Mouse (Mus musculus) kidney, postnatal 36 days (tissue): ENCODE data around the gene Spock1.

ENCODE experiments used
- DNase-seq, 2 experiments: peaks; one replicate each; pipeline ENCODE4 v3.0.0; 2021 to 2022; ENCODE audit warnings: mixed read lengths in 2 of 2

Spock1 gene

GRCm38 (mm10) chr13:57858491-57858890 lies 49.6 kb downstream of the Spock1 start:
- DNase-seq: no peak

DNA sequence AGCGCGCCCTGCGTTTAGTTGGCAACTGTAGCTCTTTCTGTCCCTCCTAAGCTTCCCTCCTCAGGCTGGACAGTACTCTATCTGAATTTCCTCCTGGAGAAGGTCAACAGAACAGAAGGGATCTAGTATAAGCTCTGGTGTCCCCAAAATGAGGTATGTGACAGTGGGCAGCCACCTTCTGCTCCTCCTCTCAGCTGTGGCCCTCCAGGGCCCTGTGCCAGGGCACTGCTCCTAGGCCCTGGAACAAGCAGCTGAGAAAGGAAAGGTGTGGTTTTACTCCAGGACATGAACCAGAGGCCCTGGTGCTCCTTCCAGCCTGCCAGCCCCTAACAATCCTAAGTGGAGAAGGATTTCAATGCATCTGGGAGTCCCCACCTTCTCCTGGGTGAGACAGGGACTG lies 51.1 kb downstream of the Spock1 start:
- no peak for DNase-seq

- no peak for DNase-seq
These were observed 51.8 kb downstream of the Spock1 start for GRCm38 (mm10) chr13:57856311-57856853.

DNA sequence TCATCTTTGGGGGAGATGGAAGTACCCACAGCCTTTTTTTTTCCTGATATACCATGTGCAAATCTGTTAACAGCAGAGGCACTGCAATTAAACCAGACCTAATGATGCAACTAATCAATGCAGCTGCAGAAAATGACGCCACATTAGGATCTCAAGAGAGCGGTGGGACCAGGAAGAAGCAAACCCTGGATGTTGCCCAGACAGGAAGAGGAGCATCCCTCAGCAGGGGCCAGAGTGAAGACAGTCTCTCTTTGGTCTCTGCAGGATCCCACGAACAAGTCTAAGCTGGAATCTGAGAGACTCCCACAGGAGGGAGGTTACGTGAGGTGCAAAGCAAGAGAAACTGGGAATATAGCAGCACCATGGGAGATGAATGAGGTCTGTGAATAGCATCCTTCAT lies 52.4 kb downstream of the Spock1 start:
- DNase-seq: no peak

- DNase-seq: no peak
These were observed 53.7 kb downstream of the Spock1 start for GRCm38 (mm10) chr13:57854416-57854815.

- no peak for DNase-seq
These were observed 54.5 kb downstream of the Spock1 start for GRCm38 (mm10) chr13:57853621-57854020.

GRCm38 (mm10) chr13:57853156-57853555 lies 55.0 kb downstream of the Spock1 start:
- no peak for DNase-seq

GRCm38 (mm10) chr13:57848931-57849330 lies 59.2 kb downstream of the Spock1 start:
- no peak for DNase-seq

DNA sequence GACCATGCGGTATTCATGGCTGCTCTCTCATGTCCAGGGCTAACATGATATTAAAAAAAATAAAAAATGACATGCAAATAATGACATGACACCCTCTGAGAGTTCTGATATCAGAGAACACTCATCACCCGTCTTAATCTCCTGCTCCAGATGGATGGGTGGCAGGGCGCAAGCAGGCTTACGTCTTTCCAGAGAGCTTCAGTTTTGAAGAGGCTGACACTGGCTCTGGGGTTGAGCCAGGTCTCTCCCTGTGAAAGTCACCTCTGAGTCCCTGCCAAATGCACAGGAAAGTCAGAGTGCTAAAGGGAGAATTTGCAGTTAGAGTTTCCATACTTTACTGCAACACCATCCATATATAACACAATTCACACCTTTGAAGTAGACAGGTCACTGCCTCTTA lies 61.0 kb downstream of the Spock1 start:
- no peak for DNase-seq

DNA sequence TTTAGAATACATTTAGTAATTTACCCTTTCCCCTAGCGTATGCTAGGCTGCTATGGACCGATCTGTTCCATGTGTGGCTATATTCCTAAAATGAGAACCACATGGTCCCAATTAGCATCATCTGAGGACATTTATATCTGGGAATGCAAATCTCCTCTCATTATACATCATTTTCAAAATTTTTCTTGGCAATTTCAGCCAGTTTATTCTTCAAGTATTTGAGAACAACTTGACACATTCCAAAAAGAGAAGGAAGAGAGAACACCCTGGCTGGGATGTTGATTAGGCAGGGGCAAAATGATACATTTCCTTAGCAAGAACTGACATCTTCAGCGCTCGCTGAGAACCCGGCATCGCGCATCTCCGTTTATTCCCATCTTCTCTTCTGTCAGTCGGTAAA lies 61.7 kb downstream of the Spock1 start:
- no peak for DNase-seq

GRCm38 (mm10) chr13:57841141-57841848 lies 66.8 kb downstream of the Spock1 start:
- no peak for DNase-seq

- no peak for DNase-seq
These were observed 70.3 kb downstream of the Spock1 start for GRCm38 (mm10) chr13:57837691-57838437.

DNA sequence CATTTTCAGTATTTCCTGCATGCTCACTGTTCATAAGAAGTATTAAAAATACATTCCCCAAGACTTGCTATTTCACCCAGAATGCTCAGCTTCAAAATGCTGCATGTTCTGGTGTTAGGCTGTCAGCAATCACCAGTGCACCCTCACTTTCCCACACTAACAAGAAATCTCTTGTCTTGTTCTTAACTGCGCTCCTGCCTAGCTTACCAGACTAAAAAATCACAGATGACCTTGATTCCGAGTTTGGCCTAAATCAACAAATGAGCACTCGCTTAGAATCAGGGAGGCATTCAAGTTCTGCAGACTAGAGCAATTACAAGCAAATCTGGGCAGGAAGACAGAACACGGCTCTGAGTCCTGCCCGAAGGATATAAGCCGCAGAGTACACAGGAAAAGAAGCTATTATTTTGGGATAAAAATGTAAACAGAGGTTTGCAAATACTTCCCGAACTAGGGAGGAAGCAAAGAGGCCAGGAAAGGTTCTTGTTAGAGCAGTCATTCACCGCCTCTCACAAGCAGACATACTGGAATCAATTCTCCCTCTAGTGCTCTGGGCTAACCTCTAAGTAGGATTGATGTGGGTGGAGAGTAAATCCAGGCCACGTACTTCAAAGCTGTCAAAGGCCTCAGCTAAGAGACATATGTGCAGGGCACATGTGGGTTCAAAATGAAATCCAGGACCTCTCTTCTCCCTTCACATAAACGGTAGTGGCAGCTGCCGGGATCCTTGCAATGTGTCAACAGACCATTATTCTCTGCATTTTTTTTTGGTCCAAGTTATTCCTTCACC lies 76.6 kb downstream of the Spock1 start:
- no peak for DNase-seq

- no peak for DNase-seq
These were observed 77.2 kb downstream of the Spock1 start for GRCm38 (mm10) chr13:57830896-57831295.

DNA sequence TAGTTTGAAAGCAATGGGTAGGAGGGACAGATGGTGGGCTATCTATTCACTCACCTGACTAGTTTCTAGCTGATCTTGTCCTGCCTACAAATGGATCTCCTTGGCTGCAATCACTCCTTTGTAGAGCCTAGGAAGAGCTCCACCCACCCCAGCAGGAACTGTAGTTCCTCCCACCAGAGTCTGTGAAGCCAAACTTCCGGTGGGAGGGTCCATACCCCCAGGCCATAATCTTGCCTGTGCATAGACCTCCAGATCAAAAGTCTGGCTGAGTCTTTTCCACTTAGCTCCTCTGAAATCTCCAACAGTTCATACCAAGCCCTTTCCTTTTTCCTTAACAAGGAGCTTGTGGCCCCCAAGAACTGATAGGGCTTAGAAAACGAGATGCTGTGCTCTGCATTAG lies 78.0 kb downstream of the Spock1 start:
- DNase-seq: no peak

DNA sequence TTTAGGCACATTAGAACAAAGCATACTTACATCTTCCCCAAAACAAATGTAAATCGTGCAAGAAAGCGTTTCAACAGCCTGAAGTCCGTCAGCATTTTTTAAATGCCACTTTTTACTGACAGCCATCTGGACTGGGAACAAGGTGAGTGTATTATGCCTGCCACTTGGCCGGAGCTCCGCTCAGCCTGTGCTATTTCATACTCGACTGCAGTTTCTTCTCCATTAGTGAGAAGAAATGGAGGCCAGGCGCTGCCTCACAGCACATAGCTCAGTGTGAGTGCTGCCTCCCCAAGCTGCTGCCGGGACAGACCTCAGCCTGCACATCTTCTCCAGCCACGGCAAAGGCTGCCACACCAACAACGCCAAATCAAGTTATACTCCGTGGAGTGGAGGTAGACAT lies 91.9 kb downstream of the Spock1 start:
- no peak for DNase-seq

DNA sequence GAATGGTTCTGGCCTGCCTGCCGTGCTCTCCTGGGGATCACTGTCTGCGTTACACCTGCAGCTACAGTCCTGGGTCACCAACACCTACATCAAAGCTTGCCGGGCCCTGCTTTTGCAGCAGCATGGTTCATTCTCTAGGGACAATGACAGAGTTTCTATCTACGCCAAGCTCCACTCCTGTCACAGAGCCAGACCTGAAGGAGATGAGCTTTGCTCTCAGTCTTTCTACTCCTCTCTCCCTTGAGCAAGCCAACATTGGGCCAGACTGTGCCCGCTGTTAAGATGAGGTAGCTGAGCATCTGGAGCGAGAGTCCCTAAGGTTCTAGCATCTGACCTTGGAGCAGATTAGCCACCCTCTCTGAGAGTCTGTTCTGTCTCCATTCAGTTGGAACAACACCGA lies 95.5 kb downstream of the Spock1 start:
- no peak for DNase-seq

GRCm38 (mm10) chr13:57811253-57811652 lies 96.9 kb downstream of the Spock1 start:
- DNase-seq: no peak

GRCm38 (mm10) chr13:57810816-57811215 lies 97.3 kb downstream of the Spock1 start:
- no peak for DNase-seq

GRCm38 (mm10) chr13:57810083-57810482 lies 98.0 kb downstream of the Spock1 start:
- DNase-seq: no peak

DNA sequence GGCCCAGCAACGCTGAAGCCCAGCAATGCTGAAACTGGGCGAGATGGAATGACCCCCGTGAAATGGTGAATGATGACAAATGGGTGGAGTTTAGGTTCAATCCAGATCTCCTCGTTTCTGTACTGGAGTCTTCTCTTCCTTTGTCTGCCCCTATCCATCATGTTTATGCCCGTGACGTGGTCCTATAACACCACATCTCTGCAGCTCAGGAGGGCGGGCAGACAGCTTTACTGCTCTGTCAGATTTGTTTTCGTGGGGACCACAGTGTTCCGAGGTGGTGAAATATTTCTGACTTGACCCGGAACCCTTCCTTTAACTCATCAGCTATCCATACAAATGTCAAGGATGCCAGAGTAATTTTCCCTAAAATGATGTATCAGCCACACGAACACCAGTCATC lies 98.5 kb downstream of the Spock1 start:
- DNase-seq: no peak

DNA sequence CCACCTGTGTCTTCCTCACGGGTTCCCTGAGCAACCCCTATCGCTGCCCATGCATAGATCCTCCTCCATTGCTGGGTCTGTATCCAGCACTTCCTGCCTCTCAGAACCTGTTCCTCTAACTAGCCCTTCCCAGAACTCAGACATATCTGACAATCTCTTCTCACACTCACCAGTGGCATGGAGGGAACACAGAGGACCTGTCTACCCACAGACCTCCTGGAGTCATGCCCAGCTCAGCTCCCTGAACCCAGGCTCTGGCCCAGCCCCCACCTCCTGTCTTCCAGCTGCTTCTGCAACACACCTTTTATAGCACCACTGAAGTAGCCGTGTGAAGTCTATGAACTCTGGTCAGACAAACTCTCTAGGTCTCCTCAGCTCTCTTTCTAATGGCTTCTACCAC lies 101.3 kb downstream of the Spock1 start:
- DNase-seq: peak in 1 of 2 experiments; percentile 7

DNA sequence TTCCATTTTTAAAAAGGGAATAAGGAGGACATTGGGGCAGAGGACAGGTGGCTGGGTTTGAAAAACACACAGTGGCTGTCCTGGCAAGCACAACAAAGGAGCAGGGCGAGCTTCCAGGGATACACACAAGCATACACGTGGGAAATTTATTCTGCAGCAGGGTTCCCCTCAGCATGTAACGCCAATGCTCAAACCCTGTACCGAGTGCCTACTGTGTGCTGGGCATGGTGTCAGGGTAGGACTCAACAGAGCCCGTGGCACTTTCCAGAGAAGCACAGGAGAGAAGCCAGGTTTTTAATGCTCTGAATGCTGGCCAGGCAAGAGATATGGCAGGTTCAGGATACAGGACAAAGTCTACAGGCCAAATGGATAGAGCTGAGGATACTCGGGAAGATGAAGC lies 101.8 kb downstream of the Spock1 start:
- peak; percentile 19 to 22 for DNase-seq
